8 mouse cellular contexts compared by ENCODE assay signal in the genomic region with DNA sequence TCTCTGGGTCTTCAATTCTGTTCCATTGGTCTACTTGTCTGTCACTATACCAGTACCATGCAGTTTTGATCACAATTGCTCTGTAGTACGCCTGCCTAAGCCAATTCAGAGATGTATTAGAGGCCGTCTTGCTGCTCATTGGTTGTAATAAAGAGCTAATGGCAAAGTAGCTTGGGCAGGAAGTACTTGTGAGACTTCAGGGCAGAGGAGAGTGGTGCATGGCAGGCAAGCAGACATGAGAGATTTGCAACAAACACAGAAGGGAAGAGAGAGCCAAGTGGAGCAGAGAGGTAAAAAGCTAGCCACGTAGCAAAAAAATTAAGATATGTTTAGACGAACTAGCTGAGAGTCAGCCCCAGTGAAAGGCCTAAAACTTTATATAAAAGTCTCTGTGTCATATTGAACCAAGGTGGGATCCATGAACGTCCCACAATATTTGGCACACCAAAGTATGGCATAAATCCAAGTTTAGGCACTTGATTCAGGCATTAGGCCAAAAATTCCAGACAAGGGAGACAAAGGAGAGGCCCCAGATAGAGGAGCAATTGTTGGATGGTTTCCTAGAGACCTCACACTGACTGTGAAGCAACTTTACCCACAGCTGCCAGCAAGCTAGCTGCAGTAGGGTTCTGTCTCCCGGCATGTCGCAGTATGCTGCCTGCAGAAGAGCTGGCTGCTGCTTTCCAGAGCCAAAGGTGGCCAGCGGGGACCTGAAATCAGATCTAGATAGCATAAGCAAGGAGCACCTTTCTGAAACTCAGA. TPM values are rescaled to one million over a fixed set of nuclear protein-coding genes. Genes with fewer than 3 reads are reported as not detected.
DNase-seq lines count a peak whose midpoint lies in the region; ATAC-seq lines count a peak whose summit lies in the region.

No protein-coding gene starts in this region.

- H3K9me3 ChIP-seq in forebrain, embryonic 12.5 days = no peaks in the 10 kb centered on the region

- no peak overlapping the region for H3K4me2 ChIP-seq in forebrain, embryonic 12.5 days

- peak overlapping the region; percentile 21; the same call in 1 of the 2 replicates for H3K27ac ChIP-seq in forebrain, embryonic 12.5 days

- no peak overlapping the region for H3K9ac ChIP-seq in forebrain, embryonic 12.5 days

- intact Hi-C loops in heart, postnatal 10 days (cut with DNase I) = loop anchor here (1.0 to 5.0 kb wide), 2 partner anchors 318 to 526 kb away; no protein-coding TSS in a partner anchor

- H3K4me3 ChIP-seq in forebrain, embryonic 12.5 days (replicated peaks) = no peak overlapping the region

- WGBS in forebrain, embryonic 12.5 days = 50% methylated on average over 8 of the region's 8 CpGs

- ATAC-seq in forebrain, embryonic 12.5 days (ENCODE audit: low FRiP score) = peak; percentile 85

- peaks cover 7% of the 10 kb centered on the region for H3K4me1 ChIP-seq in forebrain, embryonic 12.5 days

- H3K36me3 ChIP-seq in forebrain, embryonic 12.5 days (replicated peaks) = no peaks in the 10 kb centered on the region

- peak; percentile 17 for DNase-seq in layer of hippocampus, adult 11-12 months (ENCODE audit: low spot score)
- DNase-seq in layer of hippocampus, adult 9-10 months (ENCODE audit: low spot score) = no peak
- DNase-seq in heart, postnatal 10 days = peak; percentile 75 to 78
- DNase-seq in lung, postnatal 4 days = peak; percentile 17 to 46
- DNase-seq in spleen, postnatal 10 days (ENCODE audit: low spot score in 2 of 2) = no peak
- no peak for DNase-seq in yolk sac, embryonic 10.5 days (ENCODE audit: low spot score)
- no peak for DNase-seq in urinary bladder, adult 18-20 months (ENCODE audit: low spot score in 2 of 2)

- no peaks in the 10 kb centered on the region for H3K27me3 ChIP-seq in forebrain, embryonic 12.5 days

RNA-seq across cellular contexts. Expression of gene Nme8, which starts 14.5 kb away (rescaled TPM):
- polyA plus RNA-seq in forebrain, embryonic 12.5 days (2016; fragmentation: Nextera tagmentation; extraction: Ambion mirVana) = not detected in 2 replicates
- under 1 TPM; 0.26 to 0.37 TPM for total RNA-seq in heart, postnatal 10 days (2021)

Comparison
In these comparisons a context has a peak if more than half of its experiments do, and no peak if none do; other contexts are left out.
1. DNase-seq: peak in layer of hippocampus, adult 11-12 months (single experiment), heart, postnatal 10 days (2 of 2) and lung, postnatal 4 days (2 of 2); none in layer of hippocampus, adult 9-10 months (single experiment), spleen, postnatal 10 days (0 of 2), yolk sac, embryonic 10.5 days (single experiment) and urinary bladder, adult 18-20 months (0 of 2).